Mouse (Mus musculus): ENCODE results near the gene Crygf. TPM values are rescaled to one million over a fixed set of nuclear protein-coding genes. Genes with fewer than 3 reads are reported as not detected.
"Not testable (repeated sequence)": the region's sequence is repeated elsewhere in the genome, so short reads cannot be mapped to it uniquely, and the experiment has no call there.

Crygf gene
- not detected in 2 replicates for polyA plus RNA-seq (2015; fragmentation: Nextera tagmentation; extraction: Ambion mirVana)

- Histone ChIP-seq H3K27me3 (no peaks in the 10 kb centered on the region), H3K9me3 (no peaks in the 10 kb centered on the region), H3K36me3 (no peaks in the 10 kb centered on the region), H3K4me1 (no peaks in the 10 kb centered on the region), H3K4me3 (no peak within 1 kb of the TSS), H3K27ac (no peak within 1 kb of the TSS), H3K4me2 (no peak within 1 kb of the TSS), H3K9ac (no peak within 1 kb of the TSS)
- ATAC-seq (ENCODE audit: borderline replicate concordance, extremely low read depth, low FRiP score, low TSS enrichment) = peak; percentile 23; the same call in 1 of the 2 replicates
- WGBS = 61% methylated on average over 4 of the region's 4 CpGs
Observed at GRCm38 (mm10) chr1:65926294-65926693, at the start of gene Crygf. TSS of gene Crygf (plus strand) at chr1:65926520.

GRCm38 (mm10) chr1:65925361-65926210 is 734 bp upstream of the Crygf start:
- no peak overlapping the region for H3K4me3 ChIP-seq
- H3K9ac ChIP-seq = no peak overlapping the region
- no peaks in the 10 kb centered on the region for H3K27me3 ChIP-seq
- no peak for ATAC-seq (ENCODE audit: borderline replicate concordance, extremely low read depth, low FRiP score, low TSS enrichment)
- no peaks in the 10 kb centered on the region for H3K36me3 ChIP-seq
- no peaks in the 10 kb centered on the region for H3K9me3 ChIP-seq
- WGBS = 31% methylated on average over 6 of the region's 6 CpGs
- H3K4me1 ChIP-seq = no peaks in the 10 kb centered on the region
- no peak overlapping the region for H3K4me2 ChIP-seq
- H3K27ac ChIP-seq = no peak overlapping the region

GRCm38 (mm10) chr1:65926696-65927095 is 376 bp downstream of the Crygf start:
- H3K36me3 ChIP-seq, H3K27ac ChIP-seq, H3K4me3 ChIP-seq, H3K4me2 ChIP-seq, H3K4me1 ChIP-seq, H3K27me3 ChIP-seq, H3K9ac ChIP-seq, H3K9me3 ChIP-seq: not testable (repeated sequence)
- WGBS = 73% methylated on average over 11 of the region's 11 CpGs
- 0 out of 2 replicates have a peak, but pooled peaks have one; percentile 8 for ATAC-seq (ENCODE audit: borderline replicate concordance, extremely low read depth, low FRiP score, low TSS enrichment)

- Histone ChIP-seq H3K9me3 (no peaks in the 10 kb centered on the region), H3K36me3 (no peaks in the 10 kb centered on the region), H3K9ac (no peak overlapping the region), H3K4me2 (no peak overlapping the region), H3K4me3 (no peak overlapping the region), H3K4me1 (no peaks in the 10 kb centered on the region), H3K27ac (no peak overlapping the region), H3K27me3 (no peaks in the 10 kb centered on the region)
- 78% methylated on average over 2 of the region's 2 CpGs for WGBS
- ATAC-seq (ENCODE audit: borderline replicate concordance, extremely low read depth, low FRiP score, low TSS enrichment) = no peak
Observed at GRCm38 (mm10) chr1:65930055-65930454, 3.7 kb downstream of the Crygf start.

- Histone ChIP-seq H3K27me3 (no peaks in the 10 kb centered on the region), H3K27ac (no peak overlapping the region), H3K36me3 (no peaks in the 10 kb centered on the region), H3K9me3 (no peaks in the 10 kb centered on the region), H3K4me2 (no peak overlapping the region), H3K4me1 (no peaks in the 10 kb centered on the region), H3K9ac (no peak overlapping the region), H3K4me3 (no peak overlapping the region)
- no peak for ATAC-seq (ENCODE audit: borderline replicate concordance, extremely low read depth, low FRiP score, low TSS enrichment)
- WGBS = 61% methylated on average over 4 of the region's 4 CpGs
Observed at GRCm38 (mm10) chr1:65932091-65932812, 5.9 kb downstream of the Crygf start.

Other genes with a start within 250 kb of the Crygf start
- 13.4 and 14.3 TPM in 2 replicates for gene Map2, start 248.8 kb downstream of the Crygf start, polyA plus RNA-seq (2015; fragmentation: Nextera tagmentation; extraction: Ambion mirVana)

All from lung, embryonic 15.5 days (tissue).